Mouse (Mus musculus) cerebellum, postnatal 36 days (tissue): ENCODE results near the gene Sfmbt2.

Source experiments
- DNase-seq, 2 experiments: peaks; one replicate each; pipeline ENCODE4 v3.0.0; 2021 to 2022; ENCODE audit warnings: mixed read lengths in 2 of 2

The Sfmbt2 gene

GRCm38 (mm10) chr2:10569392-10569791 lies 199.1 kb downstream of the Sfmbt2 start:
- DNase-seq, result no peak

GRCm38 (mm10) chr2:10572311-10572710 lies 202.0 kb downstream of the Sfmbt2 start:
- DNase-seq, result no peak

- no peak for DNase-seq
These were observed 205.8 kb downstream of the Sfmbt2 start for GRCm38 (mm10) chr2:10575962-10576740.

GRCm38 (mm10) chr2:10582673-10583072 lies 212.4 kb downstream of the Sfmbt2 start:
- no peak for DNase-seq

GRCm38 (mm10) chr2:10583103-10583502 lies 212.8 kb downstream of the Sfmbt2 start:
- no peak for DNase-seq

- no peak for DNase-seq
These were observed 221.0 kb downstream of the Sfmbt2 start for GRCm38 (mm10) chr2:10591310-10591709.

- DNase-seq, result no peak
These were observed 245.2 kb downstream of the Sfmbt2 start for GRCm38 (mm10) chr2:10615500-10615899.
